Mouse (Mus musculus): ENCODE measurements around the gene Kmt2d.

Gene Kmt2d

DNA sequence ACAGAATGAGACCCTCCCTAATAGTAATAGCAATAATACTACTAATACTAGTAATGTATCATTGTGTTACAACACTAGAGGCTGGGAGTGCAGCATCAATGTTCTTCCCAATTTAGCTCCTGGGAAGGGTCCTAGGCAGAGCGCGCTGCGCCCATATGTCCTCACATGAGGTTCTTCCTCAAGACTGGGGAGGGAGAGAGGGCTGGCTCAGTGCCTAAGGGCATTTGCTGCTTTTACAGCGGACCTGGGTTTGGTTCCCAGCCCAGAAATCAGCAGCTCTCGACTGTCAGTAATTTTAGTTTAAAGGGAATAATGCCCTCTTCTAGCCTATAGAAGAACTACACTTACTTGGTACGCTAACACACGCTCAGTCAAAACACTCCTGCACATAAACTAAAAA lies 16.5 kb upstream of the Kmt2d start:
- no peak for DNase-seq (ENCODE audit: extremely low spot score)

DNA sequence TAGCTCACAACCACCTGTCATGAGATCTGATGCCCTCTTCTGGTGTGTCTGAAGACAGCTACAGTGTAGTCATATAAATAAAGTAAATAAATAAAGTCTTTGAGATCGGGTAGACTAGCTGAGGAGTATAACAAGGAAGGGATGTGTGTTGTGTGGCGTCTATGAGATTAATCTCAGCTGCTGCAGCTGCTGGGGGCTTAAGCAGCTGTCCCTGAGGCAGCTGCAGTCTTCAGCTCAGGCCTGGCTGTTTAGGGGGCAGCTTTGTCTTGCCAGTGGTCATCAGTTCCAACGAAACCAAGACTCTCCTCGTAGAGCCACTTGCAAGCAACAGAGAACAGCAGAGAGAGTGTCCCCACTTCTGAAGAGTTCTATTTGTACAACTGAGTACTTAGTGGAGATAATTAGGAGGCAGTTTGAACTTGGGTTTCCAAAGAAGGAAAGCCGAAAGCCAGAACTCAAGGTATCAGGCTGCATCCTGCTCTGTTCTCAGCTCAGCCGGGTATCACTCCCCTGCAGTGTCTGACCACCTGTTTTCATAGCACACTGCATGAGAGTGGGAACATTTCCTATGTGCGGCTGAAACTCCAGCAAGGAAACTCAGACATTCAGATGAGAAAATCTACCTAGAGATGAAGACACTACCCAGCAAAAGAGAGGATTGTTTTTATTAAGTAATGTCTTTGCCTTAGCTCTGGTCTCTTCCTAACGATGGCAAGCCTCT lies 15.8 kb upstream of the Kmt2d start:
- no peak for DNase-seq (ENCODE audit: extremely low spot score)

DNA sequence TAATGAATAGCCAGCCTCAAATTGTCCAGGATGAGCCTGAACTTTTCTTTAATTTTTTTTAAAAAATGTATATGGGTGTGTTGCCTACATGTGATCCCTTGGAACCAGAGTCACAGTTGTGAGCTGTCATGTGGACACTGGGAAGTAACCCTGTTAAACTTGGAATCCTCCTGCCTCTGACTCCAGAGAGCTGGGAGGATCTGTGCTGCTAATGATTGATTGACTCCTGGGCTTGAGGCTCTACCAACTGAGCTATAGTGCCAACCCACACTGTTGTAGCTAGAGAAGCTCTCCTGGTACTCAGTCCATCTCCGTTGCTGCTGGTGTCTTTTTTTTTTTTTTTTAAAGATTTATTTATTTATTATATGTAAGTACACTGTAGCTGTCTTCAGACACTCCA lies 13.1 kb upstream of the Kmt2d start:
- DNase-seq (ENCODE audit: extremely low spot score): no peak

DNA sequence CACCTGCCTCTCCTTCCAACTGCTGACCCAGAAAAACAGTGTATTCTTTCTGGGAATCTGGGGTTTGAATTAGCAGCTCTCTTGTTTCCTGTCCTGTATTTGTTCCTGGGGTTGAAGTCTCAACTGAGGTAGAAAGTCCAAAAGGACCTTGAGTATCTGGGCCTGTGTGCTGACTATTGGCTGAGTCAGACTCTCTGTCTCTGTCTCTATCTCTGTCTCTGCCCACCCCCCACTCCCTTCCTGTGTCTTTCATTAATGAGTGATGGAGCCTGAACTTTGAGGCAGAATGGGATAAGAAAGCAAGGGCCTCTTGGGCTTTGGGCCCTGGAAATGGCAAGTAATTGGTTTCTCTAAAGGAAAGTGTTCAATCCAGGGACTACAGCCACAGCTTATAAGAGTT lies 12.7 kb upstream of the Kmt2d start:
- no peak for DNase-seq (ENCODE audit: extremely low spot score)

DNA sequence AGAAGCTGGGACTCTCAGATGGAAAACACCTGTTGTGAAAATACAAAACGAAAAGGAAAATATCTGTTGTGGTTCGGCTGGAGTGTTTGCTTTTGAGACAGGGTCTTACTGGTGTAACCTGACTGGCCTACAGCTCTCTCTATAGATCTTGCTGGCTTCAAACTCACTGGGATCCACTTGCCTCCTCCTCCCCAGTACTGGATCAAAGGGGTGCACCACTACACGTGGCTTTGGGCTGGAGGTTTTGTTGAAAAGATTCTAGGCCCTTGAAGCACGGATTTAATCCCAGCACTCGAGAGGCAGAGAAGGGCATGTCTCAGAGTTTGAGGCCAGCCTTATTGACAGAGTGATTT lies 10.6 kb upstream of the Kmt2d start:
- no peak for DNase-seq (ENCODE audit: extremely low spot score)

DNA sequence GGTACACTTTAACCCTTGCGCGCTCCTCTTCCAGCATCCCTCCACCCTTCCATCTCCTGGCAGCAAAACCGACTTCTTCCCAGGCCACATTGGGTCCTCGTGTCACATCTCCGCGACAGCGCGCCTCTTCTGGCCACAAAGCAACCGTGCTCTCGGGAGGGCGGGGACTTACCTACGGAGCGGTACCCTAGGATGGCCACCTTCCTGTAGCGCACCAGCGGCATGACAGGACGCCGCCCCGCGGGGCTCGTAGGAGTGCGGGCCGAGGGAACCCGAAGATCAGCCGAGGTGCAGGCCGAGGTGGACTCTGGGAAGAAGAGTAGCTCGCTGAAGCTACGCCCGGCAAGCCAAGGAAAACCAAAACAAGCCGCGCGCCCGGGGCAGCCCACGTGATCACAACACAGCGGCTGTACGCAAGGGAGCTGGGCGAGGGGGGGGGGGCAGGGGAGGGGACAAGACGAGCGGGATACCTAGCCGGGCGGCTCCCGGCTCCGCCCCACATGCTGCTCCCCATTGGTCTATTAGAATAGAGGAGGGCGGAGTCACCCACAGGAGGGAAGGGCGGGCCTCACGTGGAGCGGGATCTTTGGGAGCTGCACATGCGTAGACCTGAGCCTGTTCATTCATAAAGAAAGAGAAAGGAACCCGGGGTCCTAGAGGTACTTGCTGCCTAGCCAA lies 10.1 kb upstream of the Kmt2d start:
- DNase-seq (ENCODE audit: extremely low spot score): peak; percentile 97

DNA sequence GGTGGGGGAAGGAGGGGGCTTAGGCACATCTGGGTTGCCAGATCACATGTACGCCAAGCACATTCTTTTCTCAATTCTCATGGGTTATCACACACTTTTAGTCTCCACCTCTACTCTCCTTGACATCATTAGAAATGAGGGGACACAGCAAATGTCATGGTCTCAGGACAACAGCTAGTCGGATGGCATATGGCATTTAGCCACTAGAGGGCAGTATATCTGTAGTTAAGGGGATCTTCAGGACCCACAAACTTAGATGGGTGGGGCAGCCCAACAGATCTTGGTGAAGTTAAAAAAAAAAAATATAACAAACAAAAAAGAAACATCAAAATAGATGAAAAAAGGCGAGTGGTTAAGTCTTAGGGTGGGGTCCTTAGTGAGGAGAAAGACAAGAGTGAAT lies 6.3 kb upstream of the Kmt2d start:
- DNase-seq (ENCODE audit: extremely low spot score): peak; percentile 74

DNA sequence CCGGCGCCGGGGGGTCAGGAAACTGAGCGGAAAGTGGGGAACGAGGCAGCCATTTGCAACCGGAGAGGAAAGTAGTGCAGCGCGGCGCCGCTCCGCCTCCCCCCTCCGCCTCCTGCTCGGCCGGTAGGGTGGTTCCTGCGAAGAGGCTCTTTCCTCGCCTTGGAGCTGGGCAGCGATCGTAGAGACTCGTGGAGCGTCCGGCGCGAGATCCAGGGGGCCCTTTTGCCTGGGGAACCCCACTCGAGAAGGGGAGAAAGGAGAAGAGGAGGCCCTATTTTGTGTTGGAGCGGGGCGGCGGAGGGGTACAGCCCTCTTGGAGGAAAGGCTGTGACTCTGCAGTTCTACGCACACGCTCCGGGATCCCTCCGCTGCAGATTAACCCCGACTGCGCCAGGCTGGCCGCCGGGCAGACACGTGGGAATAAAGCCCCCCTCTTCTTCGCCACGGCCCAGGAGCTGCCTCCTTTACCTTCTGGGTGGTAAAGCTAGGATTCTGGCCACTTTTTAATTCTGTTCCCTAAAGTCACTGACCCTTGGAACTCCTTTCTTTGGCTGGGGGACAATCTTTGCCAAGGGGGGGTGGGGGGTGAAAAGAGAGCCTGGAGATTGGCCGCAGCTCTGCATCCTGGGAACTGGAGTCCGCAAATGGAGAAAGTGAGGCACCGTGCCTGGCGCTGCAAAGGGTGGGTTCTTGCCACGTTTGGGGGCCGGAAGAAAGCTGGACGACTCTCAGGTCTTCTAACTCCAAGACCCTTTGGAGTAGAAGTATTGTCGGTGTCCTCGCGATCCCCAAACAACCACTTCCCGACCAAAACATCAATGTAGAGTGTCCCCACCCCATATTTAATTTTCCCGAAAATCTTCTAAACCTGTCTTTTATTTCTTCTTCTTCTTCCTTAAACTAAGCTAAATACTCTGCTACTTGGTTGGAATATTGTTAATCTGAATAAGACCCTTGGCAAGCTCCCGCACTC lies 1.2 kb upstream of the Kmt2d start:
- DNase-seq (ENCODE audit: extremely low spot score): peak; percentile 95

DNA sequence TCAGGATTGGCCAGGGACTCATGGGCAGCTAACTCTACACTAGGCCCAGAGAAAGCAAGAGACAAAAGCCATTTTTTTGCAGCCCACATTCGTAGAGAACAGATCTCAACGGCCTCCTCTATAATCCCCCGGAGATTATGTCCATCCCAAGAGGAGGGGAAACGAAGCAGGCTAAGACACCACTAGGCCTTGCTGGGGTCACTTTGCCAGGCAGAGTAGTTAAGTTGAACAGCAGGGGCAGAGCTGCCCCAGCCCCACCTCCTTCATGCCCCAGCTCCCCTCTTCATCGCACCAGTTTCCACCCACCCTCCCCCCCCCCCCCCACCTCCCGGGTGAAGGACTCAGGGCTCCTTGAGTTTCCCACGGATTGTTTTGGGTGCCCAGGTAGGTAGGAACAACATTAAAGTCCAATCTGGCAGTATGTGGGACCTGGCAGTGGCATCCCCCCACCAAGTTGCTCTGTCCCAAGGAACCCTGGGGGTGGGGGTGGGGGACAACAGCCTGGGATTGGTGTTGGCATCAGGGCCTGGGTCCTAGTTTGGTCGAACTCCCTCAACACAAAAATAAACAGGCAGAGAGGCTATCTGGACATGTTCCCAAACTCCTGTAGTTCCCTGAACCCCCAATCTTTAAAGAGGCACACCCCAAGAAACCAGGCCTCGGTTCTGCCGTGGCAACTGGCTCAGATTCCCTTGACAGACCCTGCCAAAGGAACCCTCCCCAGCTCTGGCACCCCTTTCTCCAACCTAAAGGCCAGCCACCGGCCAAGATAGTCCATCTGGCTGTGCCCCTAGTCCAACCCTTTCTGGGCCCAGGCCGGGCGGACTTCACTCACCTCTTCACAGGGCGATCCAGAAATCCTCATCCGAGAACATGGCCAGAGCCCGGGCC lies 580 bp downstream of the Kmt2d start:
- no peak for DNase-seq (ENCODE audit: extremely low spot score)

DNA sequence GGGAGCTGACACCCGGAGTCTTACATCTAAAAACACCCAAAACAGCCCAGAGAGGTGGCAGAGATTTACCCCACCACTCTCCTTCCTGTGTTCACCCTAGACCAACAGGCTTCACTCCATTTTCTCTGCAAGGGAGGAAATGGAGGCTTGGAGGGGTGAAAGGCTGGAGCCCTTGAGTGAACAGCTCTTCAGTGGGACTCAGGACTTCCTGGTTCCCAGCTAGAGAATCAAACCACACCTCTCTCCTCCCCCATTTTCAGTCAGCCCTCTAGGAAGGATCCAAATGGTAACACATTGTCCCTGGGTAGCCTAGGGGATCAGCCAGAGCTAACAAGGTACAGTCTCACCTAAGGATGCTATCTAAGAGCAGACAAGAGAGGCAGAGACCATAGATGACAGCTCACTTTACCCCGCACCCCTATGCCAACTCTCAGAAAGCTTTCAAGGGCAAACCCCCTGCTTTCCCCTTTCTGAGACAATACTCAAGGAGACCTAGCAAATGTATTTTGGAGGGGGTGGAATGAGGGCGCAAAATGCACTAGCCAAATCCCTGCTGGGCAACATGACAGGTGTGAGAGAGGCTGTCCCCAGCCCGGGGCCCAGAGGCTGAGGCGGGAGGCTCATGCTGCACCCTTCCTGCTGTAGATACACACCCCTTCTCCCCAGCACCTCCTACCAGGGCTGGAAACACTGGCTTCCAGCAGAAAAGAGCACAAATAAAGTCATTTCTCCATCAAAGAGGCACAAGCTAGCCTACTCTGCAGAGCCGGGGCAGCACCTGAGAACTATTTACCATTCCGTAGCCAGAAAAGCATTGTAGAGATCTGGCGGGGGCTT lies 1.4 kb downstream of the Kmt2d start:
- no peak for DNase-seq (ENCODE audit: extremely low spot score)

DNA sequence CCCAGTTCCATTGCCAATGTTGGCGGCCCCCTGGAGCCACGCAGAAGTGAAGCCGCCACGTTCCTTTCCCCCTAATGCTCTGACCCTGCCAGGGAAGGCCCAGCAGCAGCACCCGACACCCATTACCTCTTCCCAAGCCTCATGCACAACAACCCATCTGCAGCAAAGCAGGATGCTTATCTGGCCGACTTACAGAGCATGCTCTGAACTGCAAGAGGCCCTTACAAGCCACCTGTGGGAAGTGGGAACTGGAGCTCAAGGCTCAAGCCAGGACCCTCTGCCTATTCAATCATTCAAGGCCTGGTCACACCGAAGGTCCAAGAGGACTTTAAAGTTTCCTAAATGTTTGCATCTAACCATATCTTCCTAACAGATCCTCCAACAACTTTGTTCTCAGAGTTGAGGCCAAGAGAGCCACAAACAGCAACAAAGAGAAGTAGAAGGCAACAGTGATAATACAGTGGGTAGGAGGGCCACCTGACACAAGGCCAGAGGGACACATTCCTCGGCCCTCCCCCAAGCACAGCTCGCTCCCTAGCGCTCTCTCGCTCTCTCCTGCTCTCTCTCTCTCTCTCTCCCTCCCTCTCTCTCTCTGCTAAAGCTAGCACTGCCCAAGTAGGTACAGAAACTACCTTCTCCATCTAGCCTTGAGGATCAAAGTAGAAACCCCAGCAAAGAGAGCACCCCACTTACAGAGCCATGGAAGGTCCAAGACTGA lies 2.5 kb downstream of the Kmt2d start:
- DNase-seq (ENCODE audit: extremely low spot score): no peak

DNA sequence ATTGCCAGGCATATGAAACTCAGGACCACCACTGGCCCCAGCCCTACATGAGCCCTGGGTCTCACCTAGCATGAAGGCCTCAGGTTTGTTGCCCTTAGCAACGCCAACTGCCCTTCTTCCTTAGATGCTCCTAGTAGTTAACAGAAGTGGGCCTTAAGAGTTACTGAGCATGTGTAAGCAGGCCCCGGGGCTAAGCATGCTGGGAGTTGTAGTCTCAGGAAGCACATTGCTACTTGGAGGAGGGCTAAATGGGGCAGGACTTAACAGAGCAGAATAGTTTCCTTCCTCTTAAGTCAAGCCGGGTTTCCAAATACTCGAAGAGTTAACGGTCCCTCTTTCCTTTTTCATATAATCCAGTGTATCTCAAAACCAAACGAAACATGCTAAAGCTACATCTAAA lies 3.7 kb downstream of the Kmt2d start:
- no peak for DNase-seq (ENCODE audit: extremely low spot score)

DNA sequence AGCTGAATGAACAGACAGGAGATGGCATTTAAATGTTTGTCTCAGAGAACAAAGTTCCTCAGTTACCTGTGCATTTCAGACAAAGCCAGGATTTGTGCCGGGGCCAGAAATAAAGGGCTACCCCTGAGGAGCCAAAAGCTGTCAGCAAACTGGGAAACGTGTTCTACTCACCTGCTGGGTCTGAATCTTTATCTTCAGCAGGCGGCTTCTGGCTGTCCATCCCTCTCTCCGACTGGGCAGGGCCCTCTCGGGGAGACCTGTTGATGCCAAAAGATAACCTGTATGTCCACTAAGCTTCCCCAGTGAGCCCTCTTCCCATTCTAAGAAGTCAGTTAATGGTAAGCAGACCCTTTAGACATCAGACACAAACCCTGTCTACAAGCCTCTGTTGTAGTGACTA lies 4.5 kb downstream of the Kmt2d start:
- no peak for DNase-seq (ENCODE audit: extremely low spot score)

DNA sequence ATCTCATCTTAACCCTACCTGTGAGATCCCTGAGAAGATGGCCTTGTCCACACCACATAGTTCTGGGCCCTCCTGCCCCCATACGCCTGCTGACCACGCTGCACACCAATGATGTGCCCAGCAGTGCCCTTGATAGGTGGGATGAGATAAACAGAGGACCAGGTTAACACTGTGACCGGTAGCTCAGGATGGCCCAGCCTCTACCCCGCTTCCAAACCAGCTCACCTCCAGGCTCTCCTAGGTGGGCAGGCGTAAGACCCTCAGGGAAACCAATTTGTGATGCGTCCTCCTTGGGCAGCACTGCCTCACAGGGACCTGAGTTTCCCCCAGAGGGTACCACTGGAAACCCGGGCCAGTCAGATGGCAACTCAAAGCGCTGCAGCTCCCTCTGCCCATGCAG lies 5.2 kb downstream of the Kmt2d start:
- DNase-seq (ENCODE audit: extremely low spot score): no peak

DNA sequence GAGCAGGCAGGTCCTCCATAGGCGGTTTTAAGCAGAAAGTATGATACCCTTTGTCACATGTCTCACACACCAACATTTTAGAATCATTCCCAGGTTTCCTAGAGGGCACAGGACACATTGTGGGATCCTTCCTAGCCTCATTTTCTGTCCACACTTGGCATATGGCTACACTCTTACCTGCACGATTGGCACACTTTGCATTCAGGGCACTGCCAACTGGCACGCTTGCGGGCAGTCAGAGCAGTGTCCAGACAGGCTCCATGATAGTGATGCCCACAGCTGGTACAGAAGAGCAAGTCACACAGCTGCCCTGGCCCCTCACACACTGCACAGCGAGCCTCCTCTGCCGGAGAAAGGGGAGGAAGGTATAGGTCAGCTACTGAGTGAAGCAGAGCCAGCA lies 6.1 kb downstream of the Kmt2d start:
- no peak for DNase-seq (ENCODE audit: extremely low spot score)

DNA sequence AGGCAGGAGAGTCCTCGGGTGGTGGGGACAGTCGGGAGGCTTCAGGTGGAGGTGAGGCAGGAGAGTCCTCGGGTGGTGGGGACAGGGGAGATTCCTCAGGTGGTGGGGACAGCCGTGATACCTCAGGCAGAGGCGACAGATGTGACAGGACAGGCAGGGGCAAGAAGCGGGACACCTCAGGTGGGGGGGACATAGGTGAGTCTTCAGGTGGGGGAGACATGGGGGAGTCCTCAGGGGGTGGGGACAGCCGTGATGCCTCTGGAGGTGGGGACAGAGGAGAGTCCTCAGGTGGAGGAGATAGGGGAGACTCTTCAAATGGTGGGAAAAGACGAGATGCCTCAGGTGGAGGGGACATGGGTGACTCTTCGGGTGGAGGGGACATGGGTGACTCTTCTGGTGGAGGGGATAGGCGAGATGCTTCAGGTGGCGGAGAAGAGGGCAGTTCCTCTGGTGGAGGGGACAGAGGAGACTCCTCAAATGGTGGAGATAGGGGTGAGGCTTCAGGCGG lies 7.5 kb downstream of the Kmt2d start:
- no peak for DNase-seq (ENCODE audit: extremely low spot score)

DNA sequence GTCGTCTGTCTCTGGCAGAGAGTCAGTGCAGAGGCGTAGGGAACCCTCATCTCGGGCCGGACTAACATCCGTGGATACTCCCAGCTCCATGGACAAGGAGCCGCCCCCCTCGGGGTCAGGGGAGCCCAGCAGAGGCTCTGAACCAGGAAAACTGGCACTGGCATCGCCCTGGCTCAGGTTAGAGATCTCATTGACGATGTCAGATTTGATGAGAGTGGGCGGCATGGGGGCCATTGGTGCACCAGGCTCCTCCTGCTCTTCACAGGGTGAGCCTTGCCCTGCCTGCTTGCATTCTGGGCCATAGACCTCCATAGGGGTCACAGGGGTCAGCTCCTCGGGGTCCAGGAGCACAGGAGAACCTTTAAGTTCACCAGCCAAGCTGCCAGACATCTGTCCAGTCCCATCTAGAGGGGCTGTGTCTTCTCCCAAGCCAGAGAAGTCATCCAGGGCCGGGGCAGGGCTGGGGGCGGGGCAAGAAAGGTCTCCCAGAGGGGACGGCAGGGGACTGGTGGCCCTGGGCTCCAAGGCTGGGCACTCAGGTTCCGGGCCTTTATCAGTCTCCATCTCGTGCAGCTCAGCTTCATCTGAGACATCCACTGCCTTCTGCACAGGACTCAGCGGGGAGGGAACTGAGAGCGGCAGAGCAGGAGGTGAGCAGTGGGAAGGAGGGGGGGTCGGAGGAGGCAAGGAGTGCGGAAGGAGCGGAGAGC lies 9.1 kb downstream of the Kmt2d start:
- DNase-seq (ENCODE audit: extremely low spot score): no peak

DNA sequence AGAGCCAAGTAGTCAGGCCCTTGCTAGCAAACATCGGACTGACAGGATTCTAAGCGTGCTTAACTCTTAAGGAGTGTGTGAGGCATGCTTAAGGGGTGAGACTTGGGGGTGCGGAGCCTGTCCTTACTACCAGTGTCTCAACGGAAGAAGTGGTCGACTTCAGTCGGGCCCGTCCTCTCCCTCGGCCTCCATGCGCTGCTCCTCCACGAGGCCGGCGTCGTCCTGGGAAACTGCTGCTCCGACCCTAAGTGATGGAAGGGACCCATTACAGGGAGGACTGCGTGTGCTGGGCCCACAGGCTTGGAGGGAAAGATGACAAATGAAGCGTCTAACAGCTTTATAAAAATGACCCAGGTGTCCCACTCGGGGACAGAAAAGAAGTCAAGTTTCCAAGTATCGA lies 10.1 kb downstream of the Kmt2d start:
- DNase-seq (ENCODE audit: extremely low spot score): no peak

DNA sequence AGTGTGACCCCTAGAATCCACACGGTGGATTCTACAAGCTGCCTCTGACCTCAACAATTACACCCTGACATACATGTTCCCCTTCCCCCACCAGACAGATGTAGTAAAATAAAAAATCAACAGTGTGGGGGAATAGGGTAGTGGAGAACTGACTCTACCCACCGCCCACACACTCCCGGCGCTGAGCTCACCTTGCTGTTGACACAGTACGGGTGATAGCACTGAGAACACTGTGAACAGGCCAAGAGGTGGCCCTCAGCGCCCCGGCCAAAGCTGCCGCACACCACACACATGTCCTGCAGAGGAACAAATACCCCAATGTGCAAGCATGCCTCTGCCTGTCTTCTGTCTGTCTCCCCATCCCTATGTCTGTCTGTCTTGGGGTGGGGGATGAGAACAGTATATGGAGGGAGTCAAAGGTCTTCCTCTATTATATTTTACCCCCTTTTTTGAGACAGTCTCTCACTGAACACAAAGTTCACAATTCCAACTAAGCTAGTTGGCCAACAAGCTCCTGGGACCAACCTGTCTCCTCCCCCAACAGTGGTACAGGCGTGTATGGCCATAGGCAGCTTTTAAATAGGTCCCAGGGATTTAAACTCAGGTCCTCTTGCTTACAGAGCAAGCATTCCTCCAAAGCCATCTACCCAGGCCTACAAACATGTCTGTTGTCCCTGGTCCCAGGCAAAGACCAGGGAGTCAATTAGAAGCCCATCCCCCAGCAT lies 11.5 kb downstream of the Kmt2d start:
- no peak for DNase-seq (ENCODE audit: extremely low spot score)

Measured in embryo, embryonic 9.5 days (tissue).